Mouse (Mus musculus): ENCODE measurements at regions not wholly inside any gene's neighbourhood (a gene's known extent, or its start where the extent isn't known, plus 50 kb on each side); places are given as distances from the start of the nearest gene placed in this dataset.

GRCm38 (mm10) chr13:44532631-44533180 lies 196.6 kb upstream of the Jarid2 start:
- DNase-seq: no peak

DNA sequence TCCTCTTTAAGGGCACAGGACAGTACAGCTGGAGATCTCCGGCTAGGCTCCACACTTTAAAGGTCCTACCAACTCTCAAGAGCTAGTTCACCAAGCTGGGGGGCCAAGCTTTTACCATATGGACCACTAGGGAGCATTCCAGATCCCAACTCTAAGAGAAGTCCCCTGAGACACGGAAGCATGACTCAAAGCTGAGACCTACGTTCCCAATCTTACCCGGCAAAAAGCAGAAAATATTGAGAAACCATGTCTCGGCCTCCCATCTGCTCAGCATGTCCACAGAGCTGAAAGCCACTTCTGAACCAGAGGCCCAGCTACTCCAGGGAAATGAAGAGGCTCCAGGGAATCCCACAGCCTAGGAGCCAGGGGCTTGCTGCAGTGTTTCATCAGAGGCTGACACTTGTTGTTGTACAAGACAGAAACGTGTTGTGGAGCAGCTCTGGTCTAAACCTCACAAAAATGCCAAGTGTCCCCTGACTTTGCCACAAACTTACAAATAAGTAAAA lies 194.6 kb upstream of the Jarid2 start:
- no peak for DNase-seq

DNA sequence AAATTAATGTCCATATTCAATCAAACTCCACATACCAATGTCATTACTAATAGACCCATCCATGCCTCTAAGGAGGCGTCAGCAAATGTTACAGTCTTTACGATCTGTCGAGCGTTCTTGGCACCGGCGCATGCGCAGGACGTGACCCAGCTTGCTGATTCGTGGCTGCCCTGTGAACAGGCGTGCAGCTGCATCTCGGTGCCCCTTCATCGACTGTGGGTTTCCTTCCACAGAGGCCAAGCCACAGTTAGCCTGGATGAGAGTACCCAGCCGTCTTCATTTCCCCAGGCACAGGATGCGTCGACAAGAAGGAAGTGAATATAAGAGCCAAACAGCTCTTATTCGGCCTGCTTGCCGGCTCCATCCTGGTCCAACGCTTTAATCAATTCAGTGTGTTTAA lies 193.8 kb upstream of the Jarid2 start:
- DNase-seq: no peak

DNA sequence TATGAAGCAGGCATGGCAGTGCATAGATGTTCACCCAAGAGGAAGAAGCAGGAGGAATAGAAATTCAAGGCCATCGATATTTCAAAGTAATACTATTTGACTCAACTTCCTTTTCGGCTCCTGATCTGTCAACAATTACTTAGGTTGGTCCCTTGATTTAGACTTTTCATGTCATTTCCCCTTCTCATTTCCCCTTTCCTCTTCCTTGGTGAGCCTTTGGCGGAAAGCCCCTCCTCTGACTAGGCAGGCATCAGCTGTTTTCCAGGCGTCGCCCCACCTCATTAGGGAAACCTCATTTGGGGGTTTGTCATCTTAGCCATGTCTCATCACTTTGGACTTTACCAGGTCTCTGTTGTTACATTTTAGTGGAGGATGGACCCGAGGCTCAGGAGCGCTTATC lies 191.0 kb upstream of the Jarid2 start:
- DNase-seq: no peak

GRCm38 (mm10) chr13:44540401-44540800 lies 188.9 kb upstream of the Jarid2 start:
- no peak for DNase-seq

- DNase-seq: peak; percentile 76 to 82
Measured at GRCm38 (mm10) chr13:44541243-44541653, 188.0 kb upstream of the Jarid2 start.

DNA sequence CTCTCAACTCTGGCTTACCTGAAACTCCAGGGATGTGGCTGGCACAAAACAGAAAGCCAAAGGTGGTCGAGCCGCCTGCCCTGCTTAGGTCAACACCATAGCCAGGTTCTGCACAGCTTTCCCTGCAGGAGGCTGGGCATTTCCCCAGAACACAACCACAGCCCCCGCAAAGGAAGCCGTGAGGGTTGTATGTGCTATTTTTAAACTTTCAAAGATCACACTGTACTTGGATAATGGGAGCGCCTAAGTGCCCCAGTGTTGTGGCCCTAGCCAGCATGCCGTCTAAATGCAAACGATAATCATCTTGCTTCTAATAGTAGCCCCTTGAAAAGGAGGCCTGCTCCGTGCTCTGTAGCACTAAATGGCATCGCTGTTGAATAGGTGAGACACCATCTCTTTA lies 184.5 kb upstream of the Jarid2 start:
- peak; percentile 7 to 20 for DNase-seq

GRCm38 (mm10) chr13:44546289-44546688 lies 183.0 kb upstream of the Jarid2 start:
- DNase-seq: no peak

GRCm38 (mm10) chr13:44548880-44549279 lies 180.4 kb upstream of the Jarid2 start:
- no peak for DNase-seq

GRCm38 (mm10) chr13:44553363-44553762 lies 175.9 kb upstream of the Jarid2 start:
- DNase-seq: no peak

- no peak for DNase-seq
Measured at GRCm38 (mm10) chr13:44554686-44555463, 174.4 kb upstream of the Jarid2 start.

DNA sequence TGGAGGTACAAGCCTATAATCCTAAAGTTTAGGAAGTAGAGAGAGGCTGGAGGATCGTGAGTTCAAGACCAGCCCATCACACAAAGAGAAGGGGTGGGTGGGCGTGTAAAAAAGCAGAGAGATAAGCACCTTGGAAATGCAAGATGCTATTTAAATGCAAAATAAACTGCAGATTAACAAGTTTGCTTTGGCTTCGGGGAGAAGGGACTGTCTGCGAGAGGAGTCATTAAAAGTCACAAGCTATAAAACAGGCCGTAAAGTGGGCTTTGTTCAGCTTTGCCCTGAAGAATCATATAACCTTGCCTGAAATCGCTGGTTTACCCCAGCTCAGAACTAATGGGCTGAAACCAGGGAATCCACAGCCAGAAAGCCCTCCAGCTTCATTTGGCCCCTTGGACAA lies 173.3 kb upstream of the Jarid2 start:
- no peak for DNase-seq

- no peak for DNase-seq
Measured at GRCm38 (mm10) chr13:44558051-44558450, 171.2 kb upstream of the Jarid2 start.

DNA sequence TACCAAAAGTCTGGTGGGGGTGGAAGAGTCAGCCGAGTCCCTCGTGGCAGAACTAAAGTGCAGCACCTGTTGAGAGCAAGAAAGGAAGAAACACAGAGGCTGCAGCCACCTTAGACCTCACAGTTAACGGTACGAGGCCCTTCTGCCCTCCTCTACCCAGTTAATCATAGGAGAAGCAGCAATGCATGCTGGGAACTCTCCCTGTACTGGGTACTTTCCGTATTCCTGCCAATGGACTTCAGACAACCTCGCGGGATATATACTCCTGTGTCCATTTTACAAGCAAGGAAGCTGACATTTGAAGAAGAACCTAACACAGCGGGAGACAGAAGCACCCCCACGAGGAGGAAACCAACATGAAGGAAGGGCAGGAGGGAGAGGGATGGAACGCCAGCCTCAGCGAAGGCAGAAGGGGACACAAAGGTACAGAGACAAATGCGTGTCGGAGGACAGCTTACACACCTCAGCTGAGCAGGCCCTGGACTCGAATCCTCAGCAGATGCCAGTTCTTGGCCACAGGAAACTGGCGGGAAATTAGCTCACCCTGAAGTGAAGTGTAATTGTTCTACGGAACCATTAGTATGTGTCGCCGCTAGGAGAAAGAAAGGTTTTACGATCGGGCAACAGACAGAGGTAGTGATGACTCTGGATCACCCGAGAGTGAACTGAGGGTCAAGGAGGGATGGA lies 170.6 kb upstream of the Jarid2 start:
- DNase-seq: peak; percentile 46 to 51

DNA sequence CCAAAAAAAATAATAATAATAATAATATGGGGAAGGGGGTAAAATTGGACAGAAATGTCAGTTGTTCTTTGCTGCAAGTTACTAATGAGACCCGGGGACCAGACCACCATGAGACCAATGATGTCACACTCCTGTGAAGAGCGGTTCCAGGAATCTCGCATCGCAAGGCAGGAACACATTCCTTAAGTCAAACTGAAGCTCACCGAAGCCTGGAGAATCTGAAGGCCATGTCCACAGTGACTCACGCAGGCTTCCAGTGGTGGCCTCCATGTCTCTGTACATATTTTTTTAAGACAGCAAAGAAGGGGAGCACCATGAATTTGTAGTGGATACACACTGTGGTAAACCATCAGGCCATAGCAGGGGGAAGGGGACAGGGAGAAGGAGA lies 170.1 kb upstream of the Jarid2 start:
- no peak for DNase-seq

DNA sequence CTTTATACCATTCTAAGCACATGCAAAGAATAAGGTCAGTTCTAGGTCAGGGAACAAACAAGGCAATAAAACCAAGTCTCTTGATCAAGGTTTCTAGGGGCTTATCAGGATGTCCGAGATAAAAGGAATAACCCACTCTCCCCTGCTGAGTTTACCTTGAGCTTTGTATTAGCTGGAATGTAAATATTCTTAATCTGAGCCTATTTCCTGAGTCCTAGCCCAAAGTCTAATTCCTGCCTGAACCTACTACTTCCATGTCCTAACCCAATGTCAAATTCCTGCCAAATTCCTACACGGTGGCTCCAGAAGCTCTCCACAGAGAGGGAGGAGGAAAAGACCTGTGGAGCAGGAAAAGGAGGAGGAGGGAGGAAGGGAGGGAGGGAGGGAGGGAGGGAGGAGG lies 169.6 kb upstream of the Jarid2 start:
- DNase-seq: no peak

DNA sequence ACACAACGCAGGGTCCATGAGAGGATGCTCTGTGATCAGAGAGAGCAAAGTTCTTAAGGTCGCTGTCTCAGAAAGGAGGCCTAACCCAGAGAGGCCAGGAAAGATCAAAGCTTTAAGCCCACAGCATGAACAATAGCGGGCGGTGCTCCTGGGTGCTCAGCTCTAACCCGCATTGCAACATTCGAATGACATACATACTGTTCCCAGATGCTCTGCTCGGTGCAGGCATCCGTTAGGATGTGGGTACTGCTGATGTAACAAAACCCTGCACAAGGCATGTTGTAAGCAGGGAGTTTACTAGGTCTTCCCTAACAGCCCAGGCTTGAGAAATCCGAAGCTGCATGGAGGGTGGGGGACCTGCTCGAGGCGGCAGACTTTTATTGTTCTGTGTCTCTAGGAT lies 164.6 kb upstream of the Jarid2 start:
- no peak for DNase-seq

- DNase-seq: peak; percentile 20 to 41
Measured at GRCm38 (mm10) chr13:44567696-44568095, 161.6 kb upstream of the Jarid2 start.

GRCm38 (mm10) chr13:44569241-44569778 lies 160.0 kb upstream of the Jarid2 start:
- DNase-seq: no peak

DNA sequence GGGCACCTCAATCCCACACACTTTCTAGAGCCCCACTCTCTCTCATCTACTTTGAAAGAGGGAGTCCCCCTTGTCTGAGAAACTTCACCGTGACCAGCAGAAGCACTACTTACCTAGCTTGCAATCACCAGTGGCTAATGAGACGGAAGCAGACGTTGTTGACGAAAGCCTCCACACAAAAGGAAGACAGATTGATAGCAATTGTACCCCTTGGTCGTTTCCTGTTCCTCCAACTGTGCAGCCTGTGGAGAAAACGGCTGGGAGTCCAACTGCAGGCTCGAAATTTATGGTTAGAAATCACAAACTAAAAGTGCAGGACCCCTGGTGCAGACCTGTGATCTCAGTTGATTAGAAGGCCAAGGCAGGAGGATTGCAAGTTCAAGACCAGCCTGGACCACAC lies 155.8 kb upstream of the Jarid2 start:
- DNase-seq: no peak

- no peak for DNase-seq
Measured at GRCm38 (mm10) chr13:44579215-44579614, 150.1 kb upstream of the Jarid2 start.

- no peak for DNase-seq
Measured at GRCm38 (mm10) chr13:44580156-44580736, 149.0 kb upstream of the Jarid2 start.

DNA sequence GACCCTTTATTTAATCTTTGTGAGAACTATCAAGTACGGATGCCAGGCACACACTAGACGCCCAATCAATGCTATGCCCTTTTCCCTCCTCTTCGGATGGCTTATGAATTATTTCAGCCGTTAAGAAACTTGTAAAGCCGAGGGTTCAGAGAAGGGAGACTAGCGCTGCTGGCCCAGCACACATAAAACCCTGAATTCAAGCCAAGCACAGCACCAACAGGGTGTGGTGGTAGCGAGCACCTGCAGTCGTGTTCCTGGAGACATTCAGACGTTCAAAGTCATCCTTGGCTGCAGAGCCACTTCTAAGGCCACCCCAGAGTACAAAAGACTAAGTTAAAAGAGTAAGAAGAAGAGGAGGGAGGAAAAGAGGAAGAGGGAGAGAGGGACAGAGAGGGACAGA lies 148.5 kb upstream of the Jarid2 start:
- no peak for DNase-seq

All from cerebellum, adult 18-20 months (tissue).